Mouse (Mus musculus) G1E (cell line): Measurements from ENCODE around the gene Cyp2ab1.

Experiments used
- CTCF ChIP-seq: IDR thresholded peaks from 2 replicates; pipeline ENCODE4 v1.5.1; 2012; ENCODE audit warnings: low read depth, low read length, inconsistent platforms, mixed read lengths
- GATA1 ChIP-seq: IDR thresholded peaks from 2 replicates; pipeline ENCODE4 v1.6.1; 2012; ENCODE audit warnings: borderline replicate concordance, low read length, inconsistent platforms, mixed read lengths
- GATA2 ChIP-seq: IDR thresholded peaks from 2 replicates; pipeline ENCODE4 v1.6.1; 2012; ENCODE audit warnings: low read depth, low read length, inconsistent platforms, borderline replicate concordance
- TAL1 ChIP-seq: conservative IDR thresholded peaks from 2 replicates; pipeline ENCODE4 v1.6.1; 2012; ENCODE audit warnings: low read depth, low read length, inconsistent platforms, mixed read lengths

DNA sequence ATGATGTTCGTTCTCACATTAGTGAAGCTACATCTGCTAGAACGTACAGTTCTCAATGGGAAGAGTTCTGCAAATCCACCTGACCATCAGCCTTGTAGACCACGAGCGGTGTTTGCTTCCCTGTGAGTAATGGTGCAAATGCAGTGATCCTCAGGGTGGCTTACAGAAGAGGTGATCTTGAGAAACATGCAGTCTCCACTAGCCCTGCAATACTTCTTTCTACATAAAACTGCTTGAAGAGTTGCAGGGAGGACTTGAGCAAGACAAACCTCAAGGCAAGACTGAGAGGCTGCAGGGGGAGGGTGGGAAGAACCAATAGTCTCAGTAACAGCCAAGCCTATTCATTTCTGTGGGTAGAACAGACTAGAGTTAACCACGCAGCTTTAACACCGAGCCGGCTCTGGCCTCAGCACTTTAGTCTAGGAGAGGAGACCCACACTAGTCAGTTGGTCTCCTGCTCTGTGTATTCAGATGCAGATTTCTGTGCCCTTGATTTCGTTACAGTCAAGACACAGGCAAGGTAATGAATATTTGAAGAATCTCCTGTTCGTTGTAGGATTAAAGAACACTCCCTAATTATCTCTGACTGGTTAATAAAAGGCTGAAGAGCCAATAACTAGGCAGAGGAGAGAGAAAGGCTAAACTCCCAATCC, 34.6 kb upstream of the Cyp2ab1 start:
- TF ChIP-seq GATA1 = no peak
- no peak for TF ChIP-seq CTCF
- no peak for TF ChIP-seq GATA2
- TF ChIP-seq TAL1 = no peak
